9 mouse cellular contexts compared by ENCODE assay signal in the genomic region with DNA sequence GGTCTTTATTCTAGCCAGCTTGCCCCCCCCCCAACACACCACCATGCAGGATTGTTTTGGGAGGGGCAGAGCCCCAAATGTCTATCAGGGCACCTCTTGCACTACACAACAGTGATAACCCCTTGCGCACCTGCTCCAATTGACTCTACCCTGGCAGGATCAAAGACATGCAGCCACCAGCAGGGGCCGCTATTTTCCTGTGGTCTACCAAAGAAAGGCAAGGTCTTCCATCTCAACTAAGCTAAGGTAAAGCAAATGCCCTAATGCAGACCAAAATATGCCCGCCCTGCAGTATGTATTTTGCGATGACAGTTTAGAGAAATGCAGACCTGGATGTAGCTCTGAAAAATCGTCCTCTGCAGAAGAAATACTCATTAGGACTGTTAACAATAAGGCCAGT. TPM values are rescaled to one million over a fixed set of nuclear protein-coding genes. Genes with fewer than 3 reads are reported as not detected.
DNase-seq lines count a peak whose midpoint lies in the region; ATAC-seq and TF ChIP-seq lines count a peak whose summit lies in the region.
"Had no signal": no experiment of that assay in that cellular context is flagged by ENCODE, and none has a peak within 500 bp of the region (broad histone marks: within the 10 kb centered on the region; RNA-seq: fewer than 3 reads in every experiment).

No protein-coding gene starts in this region.

- no peak for ATAC-seq in forebrain, postnatal 0 days
- no peak for ATAC-seq in forebrain, embryonic 13.5 days
- peak; percentile 11 for ATAC-seq in activated CD4-positive, CD25-positive, alpha-beta regulatory T cell, adult 4 months
- no peak for ATAC-seq in heart, postnatal 0 days (ENCODE audit: insufficient read depth, low read depth)

- H3K4me3 ChIP-seq in forebrain, postnatal 0 days (ENCODE audit: low read depth, low read length) = no peak overlapping the region
- H3K4me3 ChIP-seq in forebrain, embryonic 13.5 days = no peak overlapping the region
- H3K4me3 ChIP-seq in cortical plate, adult 2 months (ENCODE audit: insufficient read depth, low read length) = no peak overlapping the region
- no peak overlapping the region for H3K4me3 ChIP-seq in heart, postnatal 0 days (ENCODE audit: low read depth, low read length)
- H3K4me3 ChIP-seq in left cerebral cortex, adult 2 months = no peak overlapping the region
- H3K4me3 ChIP-seq: myocyte had no signal

- H3K9me3 ChIP-seq in forebrain, postnatal 0 days (ENCODE audit: low read length) = no peaks in the 10 kb centered on the region
- no peaks in the 10 kb centered on the region for H3K9me3 ChIP-seq in forebrain, embryonic 13.5 days (replicated peaks)
- H3K9me3 ChIP-seq in heart, postnatal 0 days (replicated peaks; ENCODE audit: control insufficient read depth, low read length) = no peaks in the 10 kb centered on the region

- intact Hi-C loops in left cerebral cortex, adult 2 months (cut with DNase I) = loop anchor here (1.0 to 5.0 kb wide), 2 partner anchors 73 to 129 kb away; no protein-coding TSS in a partner anchor

- WGBS in forebrain, postnatal 0 days = 6% methylated on average over 5 of the region's 5 CpGs
- WGBS in forebrain, embryonic 13.5 days = 8% methylated on average over 5 of the region's 5 CpGs
- WGBS in heart, postnatal 0 days = 10% methylated on average over 5 of the region's 5 CpGs

- no peaks in the 10 kb centered on the region for H3K36me3 ChIP-seq in forebrain, postnatal 0 days (ENCODE audit: insufficient read depth)
- no peaks in the 10 kb centered on the region for H3K36me3 ChIP-seq in forebrain, embryonic 13.5 days (ENCODE audit: poor library complexity, severe bottlenecking)
- no peaks in the 10 kb centered on the region for H3K36me3 ChIP-seq in heart, postnatal 0 days (replicated peaks; ENCODE audit: control insufficient read depth, insufficient read depth, low read length)

- no peak overlapping the region for H3K27ac ChIP-seq in forebrain, postnatal 0 days (ENCODE audit: low read depth, low read length)
- H3K27ac ChIP-seq in forebrain, embryonic 13.5 days = no peak overlapping the region
- H3K27ac ChIP-seq in cortical plate, adult 2 months (ENCODE audit: insufficient read depth, low read length) = no peak overlapping the region
- H3K27ac ChIP-seq in heart, postnatal 0 days (ENCODE audit: low read depth) = no peak overlapping the region
- H3K27ac ChIP-seq in left cerebral cortex, adult 2 months = no peak overlapping the region

- peak; percentile 88 for TF ChIP-seq CTCF in forebrain, postnatal 0 days (IDR thresholded peaks at IDR 0.05; ENCODE audit: low read depth)
- TF ChIP-seq CTCF in cortical plate, adult 2 months (IDR thresholded peaks at IDR 0.05; ENCODE audit: extremely low read depth, insufficient read depth, low read length) = peak; percentile 89
- TF ChIP-seq CTCF in heart, postnatal 0 days (IDR thresholded peaks at IDR 0.05; ENCODE audit: low read depth) = peak; percentile 91
- TF ChIP-seq CTCF in left cerebral cortex, adult 2 months (IDR thresholded peaks at IDR 0.05) = peak; percentile 87

- TF ChIP-seq EP300 in heart, postnatal 0 days (IDR thresholded peaks at IDR 0.05; ENCODE audit: low read depth) = no peak

- H3K9ac ChIP-seq in forebrain, postnatal 0 days = no peak overlapping the region
- no peak overlapping the region for H3K9ac ChIP-seq in forebrain, embryonic 13.5 days
- no peak overlapping the region for H3K9ac ChIP-seq in heart, postnatal 0 days (replicated peaks; ENCODE audit: low read depth, low read length)

- peak; percentile 81 for DNase-seq in forebrain, postnatal 0 days
- DNase-seq in heart, postnatal 0 days (ENCODE audit: low spot score) = peak; percentile 66
- DNase-seq in left cerebral cortex, adult 2 months (ENCODE audit: extremely low spot score in 1 of 2, low spot score in 2 of 2) = peak; percentile 68 to 78
- DNase-seq in naive thymus-derived CD4-positive, alpha-beta T cell, adult 2 months (ENCODE audit: low read depth) = peak; percentile 93
- DNase-seq in telencephalon, adult 2 months (ENCODE audit: low read depth, low spot score) = peak; percentile 39

- no peaks in the 10 kb centered on the region for H3K4me1 ChIP-seq in forebrain, postnatal 0 days (ENCODE audit: insufficient read depth)
- H3K4me1 ChIP-seq in forebrain, embryonic 13.5 days = peaks cover 16% of the 10 kb centered on the region
- 0 out of 2 replicates have a peak, but pooled peaks cover 2% of the 10 kb centered on the region for H3K4me1 ChIP-seq in cortical plate, adult 2 months (ENCODE audit: control insufficient read depth, insufficient read depth, low read length)
- H3K4me1 ChIP-seq in heart, postnatal 0 days (ENCODE audit: control insufficient read depth, insufficient read depth) = 0 out of 2 replicates have a peak, but pooled peaks cover 3% of the 10 kb centered on the region

- no peak for TF ChIP-seq POLR2A in cortical plate, adult 2 months (IDR thresholded peaks at IDR 0.05; ENCODE audit: extremely low read depth, insufficient read depth, low read length)

- H3K27me3 ChIP-seq in forebrain, postnatal 0 days (ENCODE audit: insufficient read depth, low read length) = no peaks in the 10 kb centered on the region
- no peaks in the 10 kb centered on the region for H3K27me3 ChIP-seq in forebrain, embryonic 13.5 days
- H3K27me3 ChIP-seq in heart, postnatal 0 days (ENCODE audit: control insufficient read depth, insufficient read depth, low read length) = no peaks in the 10 kb centered on the region

- H3K4me2 ChIP-seq in forebrain, postnatal 0 days (ENCODE audit: low read depth) = no peak overlapping the region
- H3K4me2 ChIP-seq in forebrain, embryonic 13.5 days = no peak overlapping the region
- H3K4me2 ChIP-seq in heart, postnatal 0 days (ENCODE audit: low read depth, low read length) = no peak overlapping the region

RNA-seq across cellular contexts. Expression of a gene that starts 3.0 kb away (rescaled TPM):
- 5.2 and 6.3 TPM in 2 replicates for total RNA-seq in forebrain, postnatal 0 days (2014; rRNA removed)
- 2.2 and 2.4 TPM in 2 replicates for polyA plus RNA-seq in forebrain, postnatal 0 days (2015; fragmentation: Nextera tagmentation; extraction: Ambion mirVana)
- 3.0 and 4.5 TPM in 2 replicates for polyA plus RNA-seq in forebrain, embryonic 13.5 days (2015; fragmentation: Nextera tagmentation; extraction: Ambion mirVana)
- 1 to 10 TPM; 2.1 to 3.4 TPM for polyA plus RNA-seq in activated CD4-positive, CD25-positive, alpha-beta regulatory T cell, adult 4 months (2017; shearing (Covaris generic))
- 6.3 and 6.4 TPM in 2 replicates for polyA plus RNA-seq in cortical plate, adult 2 months (2012; rRNA removed)
- total RNA-seq in heart, postnatal 0 days (2014; rRNA removed; ENCODE audit: low replicate concordance) = 3.5 and 6.5 TPM in 2 replicates
- polyA plus RNA-seq in heart, postnatal 0 days (2015; fragmentation: Nextera tagmentation; extraction: Ambion mirVana) = 1.2 TPM in 2 replicates
- 1 to 10 TPM; 6.2 to 6.8 TPM for total RNA-seq in left cerebral cortex, adult 2 months (2021)

RNA-seq across cellular contexts. Expression of a gene that starts 15.1 kb away (rescaled TPM):
- 0.67 TPM in 1 of 2 replicates, not detected in the other for total RNA-seq in forebrain, postnatal 0 days (2014; rRNA removed)
- not detected in 2 replicates for polyA plus RNA-seq in forebrain, postnatal 0 days (2015; fragmentation: Nextera tagmentation; extraction: Ambion mirVana)
- polyA plus RNA-seq in forebrain, embryonic 13.5 days (2015; fragmentation: Nextera tagmentation; extraction: Ambion mirVana) = not detected in 2 replicates
- polyA plus RNA-seq in activated CD4-positive, CD25-positive, alpha-beta regulatory T cell, adult 4 months (2017; shearing (Covaris generic)) = 10 to 100 TPM in 1 of 2 experiments, not detected in 1; 10.8 TPM
- 0.36 and 0.79 TPM in 2 replicates for polyA plus RNA-seq in cortical plate, adult 2 months (2012; rRNA removed)
- total RNA-seq in heart, postnatal 0 days (2014; rRNA removed; ENCODE audit: low replicate concordance) = 0.04 TPM in 1 of 2 replicates, not detected in the other
- 0.12 and 0.21 TPM in 2 replicates for polyA plus RNA-seq in heart, postnatal 0 days (2015; fragmentation: Nextera tagmentation; extraction: Ambion mirVana)
- not detected for total RNA-seq in left cerebral cortex, adult 2 months (2021)

RNA-seq across cellular contexts. Expression of a gene that starts 22.3 kb away (rescaled TPM):
- 102 and 198 TPM in 2 replicates for total RNA-seq in forebrain, postnatal 0 days (2014; rRNA removed)
- polyA plus RNA-seq in forebrain, postnatal 0 days (2015; fragmentation: Nextera tagmentation; extraction: Ambion mirVana) = 71.3 and 78.4 TPM in 2 replicates
- 58.6 and 69.2 TPM in 2 replicates for polyA plus RNA-seq in forebrain, embryonic 13.5 days (2015; fragmentation: Nextera tagmentation; extraction: Ambion mirVana)
- polyA plus RNA-seq in activated CD4-positive, CD25-positive, alpha-beta regulatory T cell, adult 4 months (2017; shearing (Covaris generic)) = 10 to 100 TPM; 26.7 to 43.3 TPM
- 171 and 177 TPM in 2 replicates for polyA plus RNA-seq in cortical plate, adult 2 months (2012; rRNA removed)
- total RNA-seq in heart, postnatal 0 days (2014; rRNA removed; ENCODE audit: low replicate concordance) = 47.0 and 87.1 TPM in 2 replicates
- polyA plus RNA-seq in heart, postnatal 0 days (2015; fragmentation: Nextera tagmentation; extraction: Ambion mirVana) = 34.6 and 36.0 TPM in 2 replicates
- 10 to 100 TPM; 85.0 to 95.6 TPM for total RNA-seq in left cerebral cortex, adult 2 months (2021)

RNA-seq across cellular contexts. Expression of a gene that starts 29.0 kb away (rescaled TPM):
- 26.1 and 26.4 TPM in 2 replicates for total RNA-seq in forebrain, postnatal 0 days (2014; rRNA removed)
- 17.3 and 19.3 TPM in 2 replicates for polyA plus RNA-seq in forebrain, postnatal 0 days (2015; fragmentation: Nextera tagmentation; extraction: Ambion mirVana)
- polyA plus RNA-seq in forebrain, embryonic 13.5 days (2015; fragmentation: Nextera tagmentation; extraction: Ambion mirVana) = 18.7 and 22.4 TPM in 2 replicates
- 10 to 100 TPM; 35.4 to 48.2 TPM for polyA plus RNA-seq in activated CD4-positive, CD25-positive, alpha-beta regulatory T cell, adult 4 months (2017; shearing (Covaris generic))
- polyA plus RNA-seq in cortical plate, adult 2 months (2012; rRNA removed) = 21.9 and 23.8 TPM in 2 replicates
- total RNA-seq in heart, postnatal 0 days (2014; rRNA removed; ENCODE audit: low replicate concordance) = 20.2 and 24.8 TPM in 2 replicates
- polyA plus RNA-seq in heart, postnatal 0 days (2015; fragmentation: Nextera tagmentation; extraction: Ambion mirVana) = 15.0 and 16.4 TPM in 2 replicates
- 10 to 100 TPM; 14.7 to 14.8 TPM for total RNA-seq in left cerebral cortex, adult 2 months (2021)

RNA-seq across cellular contexts. Expression of a gene that starts 30.2 kb away (rescaled TPM):
- 1.4 and 1.7 TPM in 2 replicates for total RNA-seq in forebrain, postnatal 0 days (2014; rRNA removed)
- polyA plus RNA-seq in forebrain, postnatal 0 days (2015; fragmentation: Nextera tagmentation; extraction: Ambion mirVana) = 0.15 and 0.38 TPM in 2 replicates
- 1.0 and 1.9 TPM in 2 replicates for polyA plus RNA-seq in forebrain, embryonic 13.5 days (2015; fragmentation: Nextera tagmentation; extraction: Ambion mirVana)
- polyA plus RNA-seq in activated CD4-positive, CD25-positive, alpha-beta regulatory T cell, adult 4 months (2017; shearing (Covaris generic)) = 100 to 1,000 TPM; 784 to 813 TPM
- 1.3 and 1.4 TPM in 2 replicates for polyA plus RNA-seq in cortical plate, adult 2 months (2012; rRNA removed)
- total RNA-seq in heart, postnatal 0 days (2014; rRNA removed; ENCODE audit: low replicate concordance) = 0.73 and 6.7 TPM in 2 replicates
- polyA plus RNA-seq in heart, postnatal 0 days (2015; fragmentation: Nextera tagmentation; extraction: Ambion mirVana) = 0.75 and 1.1 TPM in 2 replicates
- total RNA-seq in left cerebral cortex, adult 2 months (2021) = 1 to 10 TPM in 1 of 2 experiments, under 1 TPM in 1; 0.93 to 1.2 TPM

Comparison
In these comparisons a context has a peak if more than half of its experiments do, and no peak if none do; other contexts are left out.
1. DNase-seq: peak in every context shown above with its lines; median percentile 93 in naive thymus-derived CD4-positive, alpha-beta T cell, adult 2 months; 81 in forebrain, postnatal 0 days; 73 in left cerebral cortex, adult 2 months; 66 in heart, postnatal 0 days; 39 in telencephalon, adult 2 months.